Mouse (Mus musculus): ENCODE results near the gene Cyp27b1. TPM values are rescaled to one million over a fixed set of nuclear protein-coding genes. Genes with fewer than 3 reads are reported as not detected.

Gene Cyp27b1
- polyA plus RNA-seq, 1 experiment from 2014 or later = 0.18 TPM

GRCm38 (mm10) chr10:127073981-127074380 lies 25.9 kb downstream of the Cyp27b1 start:
- WGBS = 93% methylated on average over 1 of the region's 1 CpGs
- ATAC-seq = no peak

DNA sequence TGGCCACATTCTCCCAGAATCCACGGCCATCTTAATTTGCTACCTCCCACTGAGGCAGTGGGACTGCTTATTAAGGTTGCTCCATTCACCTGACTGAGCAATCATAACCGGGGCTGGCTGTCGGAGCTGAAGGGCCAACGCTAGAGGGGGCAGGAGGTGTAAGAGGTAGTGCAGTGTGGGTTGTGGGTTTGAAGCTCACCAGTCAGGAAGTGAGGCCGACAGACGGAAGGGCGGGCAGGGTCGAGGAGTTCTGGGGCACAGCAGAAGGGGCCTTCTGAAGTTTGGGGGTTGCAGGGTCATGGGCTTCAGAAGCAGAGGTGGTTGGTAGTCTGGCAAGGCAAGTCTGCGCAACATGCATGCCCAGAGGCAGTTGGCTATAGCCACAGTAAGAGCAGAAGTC lies 27.0 kb downstream of the Cyp27b1 start, which contains the start of gene Agap2:
TSS of gene Agap2 (plus strand) at position 205 of the 400 bp plus-strand sequence.
- Histone ChIP-seq H3K9ac (ENCODE audit: low read depth, low read length) (no peak within 1 kb of the TSS; the same call in 1 of the 2 replicates), H3K4me1 (ENCODE audit: control insufficient read depth, insufficient read depth, low read depth, low read length) (peaks cover 17% of the 10 kb centered on the region), H3K27ac (ENCODE audit: low read depth, low read length) (no peak within 1 kb of the TSS), H3K4me2 (ENCODE audit: low read length) (no peak within 1 kb of the TSS), H3K27me3 (replicated peaks; ENCODE audit: control insufficient read depth, insufficient read depth, low read length) (no peaks in the 10 kb centered on the region), H3K4me3 (ENCODE audit: low read length) (no peak within 1 kb of the TSS), H3K36me3 (ENCODE audit: control insufficient read depth, insufficient read depth, low read length) (no peaks in the 10 kb centered on the region), H3K9me3 (ENCODE audit: control insufficient read depth, low read length) (no peaks in the 10 kb centered on the region)
- ATAC-seq = no peak
- 63% methylated on average over 9 of the region's 9 CpGs for WGBS

More at GRCm38 (mm10) chr10:127073981-127074380, 25.9 kb downstream of the Cyp27b1 start:
- H3K9ac ChIP-seq (ENCODE audit: low read depth, low read length) = no peak overlapping the region
- no peaks in the 10 kb centered on the region for H3K27me3 ChIP-seq (replicated peaks; ENCODE audit: control insufficient read depth, insufficient read depth, low read length)
- no peak overlapping the region for H3K4me2 ChIP-seq (ENCODE audit: low read length)
- H3K4me1 ChIP-seq (ENCODE audit: control insufficient read depth, insufficient read depth, low read depth, low read length) = peaks cover 22% of the 10 kb centered on the region
- H3K36me3 ChIP-seq (ENCODE audit: control insufficient read depth, insufficient read depth, low read length) = no peaks in the 10 kb centered on the region
- H3K4me3 ChIP-seq (ENCODE audit: low read length) = no peak overlapping the region
- no peaks in the 10 kb centered on the region for H3K9me3 ChIP-seq (ENCODE audit: control insufficient read depth, low read length)
- no peak overlapping the region for H3K27ac ChIP-seq (ENCODE audit: low read depth, low read length)

DNA sequence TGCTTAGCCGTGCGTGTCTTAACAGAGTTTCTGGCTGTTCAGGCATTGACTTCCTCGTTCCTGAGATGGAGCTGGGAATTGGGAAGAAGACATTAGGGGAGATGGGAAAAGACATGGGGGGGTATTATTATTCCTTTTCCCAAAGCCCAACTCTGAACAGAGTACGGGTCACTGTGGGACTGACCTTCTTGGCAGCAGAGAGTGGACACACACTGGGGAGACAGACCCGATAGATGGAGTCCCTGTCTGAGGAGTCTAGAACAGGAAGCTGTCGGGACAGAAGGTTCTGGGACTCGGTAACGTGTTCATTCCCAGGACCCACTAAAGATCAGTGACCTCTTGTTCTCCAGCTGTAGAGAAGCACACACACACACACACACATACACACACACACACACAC lies 27.6 kb downstream of the Cyp27b1 start:
- Histone ChIP-seq H3K9ac (ENCODE audit: low read depth, low read length) (no peak overlapping the region), H3K27me3 (replicated peaks; ENCODE audit: control insufficient read depth, insufficient read depth, low read length) (no peaks in the 10 kb centered on the region), H3K4me2 (ENCODE audit: low read length) (no peak overlapping the region), H3K4me1 (ENCODE audit: control insufficient read depth, insufficient read depth, low read depth, low read length) (peaks cover 23% of the 10 kb centered on the region), H3K27ac (ENCODE audit: low read depth, low read length) (no peak overlapping the region), H3K9me3 (ENCODE audit: control insufficient read depth, low read length) (no peaks in the 10 kb centered on the region), H3K4me3 (ENCODE audit: low read length) (no peak overlapping the region), H3K36me3 (ENCODE audit: control insufficient read depth, insufficient read depth, low read length) (no peaks in the 10 kb centered on the region)
- WGBS = 76% methylated on average over 8 of the region's 8 CpGs
- ATAC-seq = no peak

DNA sequence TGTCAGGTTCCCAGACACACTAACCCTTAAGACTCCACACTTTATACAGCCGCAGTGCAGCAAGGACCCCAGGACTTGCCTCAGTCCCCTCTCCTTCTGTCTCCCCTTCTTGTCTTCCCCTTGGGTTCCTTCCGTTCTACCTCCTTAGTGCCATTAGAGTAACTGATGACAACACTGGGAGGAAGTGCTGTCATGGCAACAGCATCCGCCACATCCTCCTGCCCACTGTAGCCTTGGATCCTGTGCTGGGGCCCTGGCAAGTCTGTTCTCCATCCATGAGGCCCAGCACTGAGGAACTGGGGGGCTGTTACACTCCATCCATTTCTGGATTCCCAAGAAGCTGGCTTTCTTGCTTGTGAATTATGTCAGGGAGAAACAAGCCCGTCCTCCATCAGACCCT lies 28.0 kb downstream of the Cyp27b1 start:
- no peaks in the 10 kb centered on the region for H3K36me3 ChIP-seq (ENCODE audit: control insufficient read depth, insufficient read depth, low read length)
- no peaks in the 10 kb centered on the region for H3K9me3 ChIP-seq (ENCODE audit: control insufficient read depth, low read length)
- H3K9ac ChIP-seq (ENCODE audit: low read depth, low read length) = peak overlapping the region; percentile 41; the same call in 1 of the 2 replicates
- WGBS = 39% methylated on average over 4 of the region's 4 CpGs
- H3K4me3 ChIP-seq (ENCODE audit: low read length) = no peak overlapping the region
- no peaks in the 10 kb centered on the region for H3K27me3 ChIP-seq (replicated peaks; ENCODE audit: control insufficient read depth, insufficient read depth, low read length)
- H3K27ac ChIP-seq (ENCODE audit: low read depth, low read length) = no peak overlapping the region
- peaks cover 26% of the 10 kb centered on the region for H3K4me1 ChIP-seq (ENCODE audit: control insufficient read depth, insufficient read depth, low read depth, low read length)
- ATAC-seq = no peak
- H3K4me2 ChIP-seq (ENCODE audit: low read length) = no peak overlapping the region

DNA sequence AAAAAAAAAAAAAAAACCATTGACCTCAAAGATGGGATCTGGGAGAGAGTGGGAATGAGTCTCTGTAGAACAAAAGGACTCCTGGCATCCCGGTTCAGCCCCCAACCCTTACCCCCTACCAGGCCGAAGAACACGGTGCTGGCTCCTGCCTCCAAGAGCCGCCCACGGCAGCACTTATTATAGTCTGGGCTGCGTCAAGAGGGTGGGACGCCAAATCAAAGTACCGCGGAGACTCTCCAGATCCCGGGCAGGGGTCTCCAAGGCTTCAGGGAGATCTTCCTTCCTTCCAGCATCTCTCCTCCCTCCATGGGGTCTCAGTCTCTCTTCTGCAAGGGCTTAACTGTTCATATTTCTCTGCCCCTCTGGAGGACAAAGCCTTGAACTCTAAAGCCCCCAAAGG lies 29.5 kb downstream of the Cyp27b1 start:
- Histone ChIP-seq H3K27me3 (replicated peaks; ENCODE audit: control insufficient read depth, insufficient read depth, low read length) (no peaks in the 10 kb centered on the region), H3K4me2 (ENCODE audit: low read length) (peak overlapping the region; percentile 86)
- 8% methylated on average over 10 of the region's 10 CpGs for WGBS

DNA sequence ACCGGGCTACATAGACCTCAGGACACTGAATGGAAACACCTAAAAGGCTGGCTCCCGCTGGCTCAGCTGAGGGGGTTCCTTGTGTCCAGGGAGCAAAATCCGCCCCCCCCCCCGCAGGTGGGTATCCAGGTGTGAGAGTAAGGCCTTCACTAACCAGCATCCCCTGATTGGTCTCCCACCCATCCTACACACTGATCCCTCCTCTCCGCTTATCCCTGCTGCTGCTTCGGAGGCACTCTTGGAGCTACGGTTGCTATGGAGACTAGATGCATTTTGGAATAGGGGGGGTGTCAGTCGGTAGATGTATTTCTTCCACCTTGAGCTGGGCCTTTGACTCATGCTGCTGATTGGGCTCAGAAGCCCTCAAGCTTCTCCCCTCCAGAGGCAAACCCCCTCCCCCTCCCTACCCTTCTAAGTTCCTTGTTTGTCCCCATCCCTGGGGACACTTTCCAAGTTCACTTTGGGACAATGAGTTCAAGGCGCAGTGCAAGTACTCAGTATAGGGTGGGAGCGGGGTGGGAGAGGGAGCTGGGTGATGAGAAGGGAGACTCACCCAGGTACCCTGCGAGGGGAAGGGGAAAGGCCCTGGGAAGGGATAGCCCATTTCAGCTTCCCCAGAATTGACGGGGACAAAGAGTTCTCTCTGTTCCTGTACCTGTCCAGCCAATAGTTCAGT lies 30.1 kb downstream of the Cyp27b1 start:
- Histone ChIP-seq H3K4me1 (ENCODE audit: control insufficient read depth, insufficient read depth, low read depth, low read length) (peaks cover 33% of the 10 kb centered on the region), H3K9me3 (ENCODE audit: control insufficient read depth, low read length) (no peaks in the 10 kb centered on the region), H3K27ac (ENCODE audit: low read depth, low read length) (peak overlapping the region; percentile 92), H3K4me3 (ENCODE audit: low read length) (peak overlapping the region; percentile 83), H3K9ac (ENCODE audit: low read depth, low read length) (peak overlapping the region; percentile 49), H3K4me2 (ENCODE audit: low read length) (peak overlapping the region; percentile 86), H3K27me3 (replicated peaks; ENCODE audit: control insufficient read depth, insufficient read depth, low read length) (no peaks in the 10 kb centered on the region), H3K36me3 (ENCODE audit: control insufficient read depth, insufficient read depth, low read length) (peaks cover 2% of the 10 kb centered on the region; the same call in 1 of the 2 replicates)
- peak; percentile 51 for ATAC-seq
- 3% methylated on average over 11 of the region's 12 CpGs for WGBS

More for the DNA sequence above, 29.5 kb downstream of the Cyp27b1 start:
- H3K9ac ChIP-seq (ENCODE audit: low read depth, low read length) = peak overlapping the region; percentile 49
- no peaks in the 10 kb centered on the region for H3K36me3 ChIP-seq (ENCODE audit: control insufficient read depth, insufficient read depth, low read length)
- H3K27ac ChIP-seq (ENCODE audit: low read depth, low read length) = peak overlapping the region; percentile 92
- no peak; the same call in 1 of the 2 replicates for ATAC-seq
- no peaks in the 10 kb centered on the region for H3K9me3 ChIP-seq (ENCODE audit: control insufficient read depth, low read length)
- H3K4me1 ChIP-seq (ENCODE audit: control insufficient read depth, insufficient read depth, low read depth, low read length) = peaks cover 33% of the 10 kb centered on the region
- H3K4me3 ChIP-seq (ENCODE audit: low read length) = peak overlapping the region; percentile 83

GRCm38 (mm10) chr10:127078677-127079575 lies 30.9 kb downstream of the Cyp27b1 start:
- H3K4me3 ChIP-seq (ENCODE audit: low read length) = peak overlapping the region; percentile 83
- no peaks in the 10 kb centered on the region for H3K9me3 ChIP-seq (ENCODE audit: control insufficient read depth, low read length)
- H3K4me2 ChIP-seq (ENCODE audit: low read length) = peak overlapping the region; percentile 86
- peak overlapping the region; percentile 92 for H3K27ac ChIP-seq (ENCODE audit: low read depth, low read length)
- peak overlapping the region; percentile 89 for H3K9ac ChIP-seq (ENCODE audit: low read depth, low read length)
- H3K4me1 ChIP-seq (ENCODE audit: control insufficient read depth, insufficient read depth, low read depth, low read length) = peaks cover 33% of the 10 kb centered on the region
- peaks cover 6% of the 10 kb centered on the region; the same call in 1 of the 2 replicates for H3K36me3 ChIP-seq (ENCODE audit: control insufficient read depth, insufficient read depth, low read length)
- peak; percentile 71 for ATAC-seq
- under 1% methylated on average over 35 of the region's 49 CpGs for WGBS
- no peaks in the 10 kb centered on the region for H3K27me3 ChIP-seq (replicated peaks; ENCODE audit: control insufficient read depth, insufficient read depth, low read length)

GRCm38 (mm10) chr10:127079665-127080391 lies 31.8 kb downstream of the Cyp27b1 start:
- Histone ChIP-seq H3K4me2 (ENCODE audit: low read length) (peak overlapping the region; percentile 86), H3K4me3 (ENCODE audit: low read length) (peak overlapping the region; percentile 83), H3K27ac (ENCODE audit: low read depth, low read length) (peak overlapping the region; percentile 92), H3K4me1 (ENCODE audit: control insufficient read depth, insufficient read depth, low read depth, low read length) (peaks cover 33% of the 10 kb centered on the region), H3K9me3 (ENCODE audit: control insufficient read depth, low read length) (no peaks in the 10 kb centered on the region), H3K27me3 (replicated peaks; ENCODE audit: control insufficient read depth, insufficient read depth, low read length) (no peaks in the 10 kb centered on the region), H3K36me3 (ENCODE audit: control insufficient read depth, insufficient read depth, low read length) (peaks cover 8% of the 10 kb centered on the region; the same call in 1 of the 2 replicates), H3K9ac (ENCODE audit: low read depth, low read length) (peak overlapping the region; percentile 89)
- ATAC-seq = no peak
- WGBS = 1% methylated on average over 66 of the region's 70 CpGs
